ENCODE assay signal across 16 mouse cellular contexts in genomic region chr8:84838513-84838912, GRCm38 (mm10). TPM values are rescaled to one million over a fixed set of nuclear protein-coding genes. Genes with fewer than 3 reads are reported as not detected.
DNase-seq lines count a peak whose midpoint lies in the region; ATAC-seq and TF ChIP-seq lines count a peak whose summit lies in the region.
"Had no signal": no experiment of that assay in that cellular context is flagged by ENCODE, and none has a peak within 500 bp of the region (broad histone marks: within the 10 kb centered on the region; RNA-seq: fewer than 3 reads in every experiment).

No protein-coding gene starts in this region.

- H3K4me1 ChIP-seq in hindbrain, embryonic 10.5 days (replicated peaks), result peaks cover 56% of the 10 kb centered on the region
- H3K4me1 ChIP-seq in hindbrain, postnatal 0 days (ENCODE audit: insufficient read depth, low read length), result peaks cover 10% of the 10 kb centered on the region; the same call in 1 of the 2 replicates

- WGBS in hindbrain, embryonic 10.5 days, result 92% methylated on average over 5 of the region's 5 CpGs
- 83% methylated on average over 5 of the region's 5 CpGs for WGBS in hindbrain, postnatal 0 days

- ATAC-seq in hindbrain, postnatal 0 days, result no peak
- peak; percentile 81 for ATAC-seq in erythroid progenitor cell, adult 5-6 weeks (replicated peaks; ENCODE audit: low FRiP score, poor library complexity, severe bottlenecking)
- ATAC-seq in megakaryocyte progenitor cell, adult 5-6 weeks (replicated peaks; ENCODE audit: poor library complexity), result peak; percentile 59
- ATAC-seq: CD4-positive, CD25-positive, alpha-beta regulatory T cell, adult 4 months; forebrain, embryonic 15.5 days; Patski had no signal

- H3K27me3 ChIP-seq in hindbrain, embryonic 10.5 days (ENCODE audit: insufficient read depth, poor library complexity, severe bottlenecking), result no peaks in the 10 kb centered on the region
- H3K27me3 ChIP-seq in hindbrain, postnatal 0 days (ENCODE audit: insufficient read depth, low read length), result no peaks in the 10 kb centered on the region
- H3K27me3 ChIP-seq: forebrain, embryonic 15.5 days; hindbrain, embryonic 12.5 days; Patski had no signal

- H3K4me3 ChIP-seq in hindbrain, embryonic 10.5 days, result peak overlapping the region; percentile 23; the same call in 1 of the 2 replicates
- no peak overlapping the region for H3K4me3 ChIP-seq in hindbrain, postnatal 0 days (ENCODE audit: low read length)

- H3K27ac ChIP-seq in hindbrain, embryonic 10.5 days, result peak overlapping the region; percentile 17; the same call in 1 of the 2 replicates
- H3K27ac ChIP-seq in hindbrain, postnatal 0 days, result no peak overlapping the region
- H3K27ac ChIP-seq: forebrain, embryonic 15.5 days had no signal

- H3K36me3 ChIP-seq in hindbrain, embryonic 10.5 days, result peaks cover 82% of the 10 kb centered on the region
- peaks cover 54% of the 10 kb centered on the region for H3K36me3 ChIP-seq in hindbrain, postnatal 0 days (ENCODE audit: insufficient read depth, low read length)

- TF ChIP-seq CTCF in hindbrain, postnatal 0 days (IDR thresholded peaks at IDR 0.05; ENCODE audit: low read depth), result no peak

- no peaks in the 10 kb centered on the region for H3K9me3 ChIP-seq in hindbrain, embryonic 10.5 days
- H3K9me3 ChIP-seq in hindbrain, postnatal 0 days (ENCODE audit: low read length), result no peaks in the 10 kb centered on the region
- H3K9me3 ChIP-seq: forebrain, embryonic 15.5 days; hindbrain, embryonic 12.5 days had no signal

- no peak for DNase-seq in hindbrain, embryonic 10.5 days (ENCODE audit: low spot score)
- DNase-seq in hindbrain, postnatal 0 days (ENCODE audit: low spot score), result no peak
- peak; percentile 91 for DNase-seq in c-Kit-negative CD71-positive TER-119-positive erythroid progenitor cells, embryonic 14.5 days (ENCODE audit: low read depth, low spot score)
- no peak for DNase-seq in layer of hippocampus, adult 11-12 months (ENCODE audit: low spot score)
- DNase-seq in testis, postnatal 14 days (ENCODE audit: low spot score), result no peak
- no peak for DNase-seq in right cerebral cortex, postnatal 36 days (ENCODE audit: low spot score in 2 of 2)
- DNase-seq: adrenal gland, postnatal 10 days; cerebellum, adult 18-20 months; layer of hippocampus, postnatal 36 days; lung, adult 18-20 months had no signal

- no peak overlapping the region for H3K9ac ChIP-seq in hindbrain, postnatal 0 days (replicated peaks; ENCODE audit: low read length)
- H3K9ac ChIP-seq: forebrain, embryonic 15.5 days had no signal

- no peak overlapping the region for H3K4me2 ChIP-seq in hindbrain, postnatal 0 days (ENCODE audit: low read depth, low read length)
- H3K4me2 ChIP-seq: forebrain, embryonic 15.5 days had no signal

RNA-seq across cellular contexts. Expression of gene Rad23a, which starts 2.0 kb away (rescaled TPM):
- 115 TPM in 2 replicates for polyA plus RNA-seq in hindbrain, embryonic 10.5 days (2016; fragmentation: Nextera tagmentation; extraction: Ambion mirVana)
- 62.5 and 68.1 TPM in 2 replicates for total RNA-seq in hindbrain, postnatal 0 days (2014; rRNA removed)
- polyA plus RNA-seq in hindbrain, postnatal 0 days (2015; fragmentation: Nextera tagmentation; extraction: Ambion mirVana), result 90.6 and 98.0 TPM in 2 replicates
- 273 and 355 TPM in 2 replicates for total RNA-seq in erythroid progenitor cell, adult 5-6 weeks (2015; ENCODE audit: low replicate concordance)
- total RNA-seq in erythroid progenitor cell, adult 5-6 weeks (2017; ENCODE audit: low replicate concordance), result 296 and 306 TPM in 2 replicates
- total RNA-seq in megakaryocyte progenitor cell, adult 5-6 weeks (2015), result 30.2 and 34.4 TPM in 2 replicates
- 26.2 and 26.3 TPM in 2 replicates for total RNA-seq in megakaryocyte progenitor cell, adult 5-6 weeks (2017)

RNA-seq across cellular contexts. Expression of gene Gadd45gip1, which starts 7.2 kb away (rescaled TPM):
- 43.7 and 45.8 TPM in 2 replicates for polyA plus RNA-seq in hindbrain, embryonic 10.5 days (2016; fragmentation: Nextera tagmentation; extraction: Ambion mirVana)
- total RNA-seq in hindbrain, postnatal 0 days (2014; rRNA removed), result 33.0 and 34.1 TPM in 2 replicates
- polyA plus RNA-seq in hindbrain, postnatal 0 days (2015; fragmentation: Nextera tagmentation; extraction: Ambion mirVana), result 43.4 and 45.3 TPM in 2 replicates
- 6.7 and 7.6 TPM in 2 replicates for total RNA-seq in erythroid progenitor cell, adult 5-6 weeks (2015; ENCODE audit: low replicate concordance)
- 11.3 and 16.4 TPM in 2 replicates for total RNA-seq in erythroid progenitor cell, adult 5-6 weeks (2017; ENCODE audit: low replicate concordance)
- 21.4 and 21.9 TPM in 2 replicates for total RNA-seq in megakaryocyte progenitor cell, adult 5-6 weeks (2015)
- total RNA-seq in megakaryocyte progenitor cell, adult 5-6 weeks (2017), result 51.2 and 57.4 TPM in 2 replicates

RNA-seq across cellular contexts. Expression of gene Calr, which starts 8.2 kb away (rescaled TPM):
- polyA plus RNA-seq in hindbrain, embryonic 10.5 days (2016; fragmentation: Nextera tagmentation; extraction: Ambion mirVana), result 783 and 812 TPM in 2 replicates
- 350 and 359 TPM in 2 replicates for total RNA-seq in hindbrain, postnatal 0 days (2014; rRNA removed)
- 418 and 457 TPM in 2 replicates for polyA plus RNA-seq in hindbrain, postnatal 0 days (2015; fragmentation: Nextera tagmentation; extraction: Ambion mirVana)
- 261 and 337 TPM in 2 replicates for total RNA-seq in erythroid progenitor cell, adult 5-6 weeks (2015; ENCODE audit: low replicate concordance)
- total RNA-seq in erythroid progenitor cell, adult 5-6 weeks (2017; ENCODE audit: low replicate concordance), result 660 and 677 TPM in 2 replicates
- total RNA-seq in megakaryocyte progenitor cell, adult 5-6 weeks (2015), result 1,060 and 1,133 TPM in 2 replicates
- total RNA-seq in megakaryocyte progenitor cell, adult 5-6 weeks (2017), result 4,756 and 5,574 TPM in 2 replicates

RNA-seq across cellular contexts. Expression of gene Dand5, which starts 15.9 kb away (rescaled TPM):
- 3.8 and 5.5 TPM in 2 replicates for polyA plus RNA-seq in hindbrain, embryonic 10.5 days (2016; fragmentation: Nextera tagmentation; extraction: Ambion mirVana)
- 6.6 and 7.2 TPM in 2 replicates for total RNA-seq in hindbrain, postnatal 0 days (2014; rRNA removed)
- polyA plus RNA-seq in hindbrain, postnatal 0 days (2015; fragmentation: Nextera tagmentation; extraction: Ambion mirVana), result 12.3 and 12.5 TPM in 2 replicates
- 2.5 and 3.8 TPM in 2 replicates for total RNA-seq in erythroid progenitor cell, adult 5-6 weeks (2015; ENCODE audit: low replicate concordance)
- 5.4 and 6.7 TPM in 2 replicates for total RNA-seq in erythroid progenitor cell, adult 5-6 weeks (2017; ENCODE audit: low replicate concordance)
- 2.2 and 2.4 TPM in 2 replicates for total RNA-seq in megakaryocyte progenitor cell, adult 5-6 weeks (2015)
- total RNA-seq in megakaryocyte progenitor cell, adult 5-6 weeks (2017), result 1.7 and 4.0 TPM in 2 replicates

RNA-seq across cellular contexts. Expression of gene Farsa, which starts 18.3 kb away (rescaled TPM):
- 129 and 134 TPM in 2 replicates for polyA plus RNA-seq in hindbrain, embryonic 10.5 days (2016; fragmentation: Nextera tagmentation; extraction: Ambion mirVana)
- total RNA-seq in hindbrain, postnatal 0 days (2014; rRNA removed), result 77.5 and 86.1 TPM in 2 replicates
- polyA plus RNA-seq in hindbrain, postnatal 0 days (2015; fragmentation: Nextera tagmentation; extraction: Ambion mirVana), result 87.4 and 89.8 TPM in 2 replicates
- 11.2 and 19.7 TPM in 2 replicates for total RNA-seq in erythroid progenitor cell, adult 5-6 weeks (2015; ENCODE audit: low replicate concordance)
- total RNA-seq in erythroid progenitor cell, adult 5-6 weeks (2017; ENCODE audit: low replicate concordance), result 29.4 and 35.6 TPM in 2 replicates
- 33.3 and 51.2 TPM in 2 replicates for total RNA-seq in megakaryocyte progenitor cell, adult 5-6 weeks (2015)
- 173 and 193 TPM in 2 replicates for total RNA-seq in megakaryocyte progenitor cell, adult 5-6 weeks (2017)
